Mouse (Mus musculus): ENCODE data around the gene Fam122b.

DNA sequence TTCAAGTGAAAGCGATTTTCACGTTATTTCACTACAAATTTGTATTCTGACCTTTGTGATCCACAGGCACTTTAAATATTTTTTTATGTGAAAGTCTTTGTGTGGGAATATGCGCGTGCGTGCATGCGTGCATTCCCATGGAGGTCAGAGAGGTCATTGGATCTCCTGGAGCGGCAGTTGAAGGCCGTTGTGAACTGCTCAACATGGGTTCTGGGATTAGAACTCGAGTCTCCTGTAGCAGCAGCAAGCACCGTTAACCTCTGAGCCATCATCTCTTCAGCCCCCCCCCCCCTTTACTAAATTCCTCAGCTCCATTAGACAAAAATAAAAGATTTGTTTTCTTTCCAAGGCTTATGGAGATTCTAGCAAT lies 443 bp upstream of the Fam122b start:
- no peak for TF ChIP-seq CTCF (IDR thresholded peaks at IDR 0.05; ENCODE audit: low read depth, low read length)
- no peak for TF ChIP-seq POLR2A (IDR thresholded peaks at IDR 0.05; ENCODE audit: insufficient read depth, low read length)
- no peak for TF ChIP-seq EP300 (IDR thresholded peaks at IDR 0.05; ENCODE audit: insufficient read depth, low read depth, low read length)

Measured in ES-Bruce4 (cell line).